Mouse (Mus musculus): ENCODE measurements around the gene Oard1.

Gene Oard1

GRCm38 (mm10) chr17:48407910-48408525 is 1.8 kb upstream of the Oard1 start:
- in situ Hi-C loops (cut with MseI, MboI): no loop called here

GRCm38 (mm10) chr17:48408526-48409291 is 1.1 kb upstream of the Oard1 start:
- in situ Hi-C loops (cut with MseI, MboI): no loop called here

GRCm38 (mm10) chr17:48410299-48410785 is 528 bp downstream of the Oard1 start:
- in situ Hi-C loops (cut with MseI, MboI): no loop called here

- in situ Hi-C loops (cut with MseI, MboI): no loop called here
Measured at GRCm38 (mm10) chr17:48411241-48411640, 1.4 kb downstream of the Oard1 start.

GRCm38 (mm10) chr17:48416011-48416410 is 6.2 kb downstream of the Oard1 start:
- in situ Hi-C loops (cut with MseI, MboI): no loop called here

GRCm38 (mm10) chr17:48416425-48417195 is 6.8 kb downstream of the Oard1 start:
- in situ Hi-C loops (cut with MseI, MboI): no loop called here

- in situ Hi-C loops (cut with MseI, MboI): no loop called here
Measured at GRCm38 (mm10) chr17:48417521-48417920, 7.7 kb downstream of the Oard1 start.

- in situ Hi-C loops (cut with MseI, MboI): no loop called here
Measured at GRCm38 (mm10) chr17:48418174-48418573, 8.4 kb downstream of the Oard1 start.

GRCm38 (mm10) chr17:48418781-48419180 is 9.0 kb downstream of the Oard1 start:
- in situ Hi-C loops (cut with MseI, MboI): no loop called here

GRCm38 (mm10) chr17:48419571-48419970 is 9.8 kb downstream of the Oard1 start:
- in situ Hi-C loops (cut with MseI, MboI): no loop called here

- in situ Hi-C loops (cut with MseI, MboI): no loop called here
Measured at GRCm38 (mm10) chr17:48424237-48424636, 14.4 kb downstream of the Oard1 start.

- in situ Hi-C loops (cut with MseI, MboI): no loop called here
Measured at GRCm38 (mm10) chr17:48425823-48426612, 16.2 kb downstream of the Oard1 start.

GRCm38 (mm10) chr17:48426991-48427750 is 17.4 kb downstream of the Oard1 start:
- in situ Hi-C loops (cut with MseI, MboI): no loop called here

- in situ Hi-C loops (cut with MseI, MboI): no loop called here
Measured at GRCm38 (mm10) chr17:48427852-48428530, 18.2 kb downstream of the Oard1 start.

- in situ Hi-C loops (cut with MseI, MboI): no loop called here
Measured at GRCm38 (mm10) chr17:48430394-48430793, 20.6 kb downstream of the Oard1 start.

GRCm38 (mm10) chr17:48431054-48431453 is 21.2 kb downstream of the Oard1 start:
- in situ Hi-C loops (cut with MseI, MboI): no loop called here

GRCm38 (mm10) chr17:48432158-48432980 is 22.6 kb downstream of the Oard1 start, which contains the start of gene Apobec2:
Apobec2 (minus strand) TSS chr17:48432930.
- in situ Hi-C loops (cut with MseI, MboI): no loop called here

GRCm38 (mm10) chr17:48433006-48433655 is 23.3 kb downstream of the Oard1 start:
- in situ Hi-C loops (cut with MseI, MboI): no loop called here
